Mouse (Mus musculus) E14TG2a.4 (cell line): ENCODE data around the gene Lcmt2.
"Not testable (repeated sequence)": the region's sequence is repeated elsewhere in the genome, so short reads cannot be mapped to it uniquely, and the experiment has no call there.

Experiments used
- H3K27me3 ChIP-seq: 2 replicates; pipeline ENCODE4 v1.6.1; 2014; ENCODE audit warnings: low read length, control low read depth; ENCODE audit not compliant: insufficient read depth
- H3K36me3 ChIP-seq: 2 replicates; pipeline ENCODE4 v1.6.1; 2014; ENCODE audit warnings: low read length, control low read depth; ENCODE audit not compliant: insufficient read depth
- H3K4me1 ChIP-seq: replicated peaks from 2 replicates; pipeline ENCODE4 v1.6.1; 2014; ENCODE audit warnings: low read depth, low read length, control low read depth
- H3K4me3 ChIP-seq: replicated peaks from 2 replicates; pipeline ENCODE4 v1.5.1; 2014; ENCODE audit warnings: mild to moderate bottlenecking, low read length
- H3K9me3 ChIP-seq: 2 replicates; pipeline ENCODE4 v1.6.1; 2014; ENCODE audit warnings: low read length, control low read depth
- CTCF ChIP-seq: conservative IDR thresholded peaks from 2 replicates; pipeline ENCODE4 v1.5.1; 2014; ENCODE audit warnings: low read length
- NANOG ChIP-seq: IDR thresholded peaks from 2 replicates; pipeline ENCODE4 v1.6.1; 2014; ENCODE audit warnings: borderline replicate concordance, low read length, mixed read lengths
- POU5F1 ChIP-seq: IDR thresholded peaks from 2 replicates; pipeline ENCODE4 v1.6.1; 2014; ENCODE audit warnings: low read length, borderline replicate concordance

The Lcmt2 gene

DNA sequence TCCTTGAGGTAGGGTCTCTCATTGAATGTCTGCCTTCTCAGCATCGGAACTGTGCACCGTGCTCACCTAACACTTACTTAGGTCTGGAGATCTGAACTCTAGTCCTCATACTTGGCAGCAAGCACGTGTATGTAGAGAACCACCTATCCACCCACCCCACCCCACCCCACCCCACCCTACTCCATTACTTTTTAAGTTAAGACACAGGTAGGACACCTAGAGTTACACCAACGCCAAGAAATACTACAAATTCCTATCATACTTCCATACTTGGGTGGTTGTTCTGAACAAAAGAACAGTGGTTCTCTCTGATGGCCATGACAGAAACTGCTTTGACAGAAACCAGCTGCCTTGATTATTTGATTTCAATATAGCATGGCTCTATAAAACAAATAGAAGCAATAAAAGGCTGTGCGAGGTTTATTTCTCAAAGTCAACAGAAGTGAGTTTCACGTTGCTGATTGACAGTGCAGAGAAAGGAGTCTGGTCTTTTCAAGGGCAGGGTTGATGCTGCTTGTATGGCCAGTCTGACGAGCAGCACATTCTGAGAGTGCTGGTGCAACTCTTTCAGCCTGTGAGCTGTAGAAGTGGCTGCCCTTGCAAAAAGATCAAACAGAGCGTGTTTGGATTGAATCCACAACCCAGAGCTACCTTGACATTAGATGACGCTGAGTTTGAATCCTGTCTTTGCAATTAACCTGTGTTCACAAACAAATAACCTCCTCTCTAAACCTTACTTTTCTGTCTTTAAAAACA lies 11.4 kb downstream of the Lcmt2 start:
- no peaks in the 10 kb centered on the region for H3K9me3 ChIP-seq
- H3K4me3 ChIP-seq: no peak overlapping the region
- H3K4me1 ChIP-seq: peaks cover 4% of the 10 kb centered on the region; the same call in 1 of the 2 replicates

DNA sequence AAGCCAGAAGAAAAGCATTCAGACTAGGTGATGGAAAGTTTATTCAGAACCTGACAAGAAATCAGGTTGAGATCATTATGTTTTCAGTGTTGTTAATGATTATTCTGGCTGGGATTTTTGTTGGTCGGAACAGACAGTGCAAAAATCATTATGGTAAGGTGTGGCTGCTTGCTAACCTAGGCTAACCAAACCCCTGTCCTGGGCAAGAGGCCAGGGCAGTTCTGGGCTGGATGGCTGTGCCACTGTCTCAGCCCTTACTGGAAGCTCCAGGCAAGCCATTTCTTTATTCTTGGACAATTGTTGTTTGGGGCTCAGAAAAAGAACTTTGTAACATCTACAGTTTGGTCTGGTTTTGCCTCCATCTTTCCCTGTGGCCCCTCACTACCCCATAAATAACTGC lies 12.9 kb downstream of the Lcmt2 start:
- TF ChIP-seq CTCF (no peak), NANOG (no peak), POU5F1 (no peak)
- no peaks in the 10 kb centered on the region for H3K27me3 ChIP-seq
- H3K9me3 ChIP-seq: no peaks in the 10 kb centered on the region
- no peaks in the 10 kb centered on the region for H3K36me3 ChIP-seq
- H3K4me3 ChIP-seq: no peak overlapping the region
- H3K4me1 ChIP-seq: peaks cover 4% of the 10 kb centered on the region; the same call in 1 of the 2 replicates

More for the DNA sequence above, 11.4 kb downstream of the Lcmt2 start:
- no peaks in the 10 kb centered on the region for H3K27me3 ChIP-seq
- TF ChIP-seq CTCF: no peak
- no peak for TF ChIP-seq NANOG
- no peak for TF ChIP-seq POU5F1
- H3K36me3 ChIP-seq: no peaks in the 10 kb centered on the region

GRCm38 (mm10) chr2:121126302-121126701 lies 14.2 kb downstream of the Lcmt2 start:
- H3K4me3 ChIP-seq, H3K9me3 ChIP-seq, H3K4me1 ChIP-seq, H3K27me3 ChIP-seq, H3K36me3 ChIP-seq: not testable (repeated sequence)

DNA sequence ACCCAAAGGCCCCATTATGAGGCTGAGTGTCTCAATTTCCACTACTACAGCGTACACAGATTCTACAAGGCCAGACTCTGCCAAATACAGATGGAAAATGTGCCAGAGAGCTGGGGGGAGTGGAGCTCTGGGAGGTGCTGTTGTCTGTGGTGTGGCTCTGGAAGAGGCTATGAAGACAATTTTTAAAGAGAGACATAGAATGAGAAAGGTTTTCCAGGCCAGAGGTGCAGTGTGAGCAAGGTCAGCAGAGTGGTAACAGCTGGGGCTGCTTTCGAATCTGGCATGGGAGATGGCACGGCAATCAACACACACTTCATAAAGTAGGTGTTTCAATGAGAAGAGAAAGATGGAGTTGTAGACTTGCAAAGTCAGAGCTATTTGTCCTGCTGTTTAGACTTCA lies 21.2 kb downstream of the Lcmt2 start:
- no peak for TF ChIP-seq NANOG
- no peak for TF ChIP-seq CTCF
- no peak for TF ChIP-seq POU5F1
- no peaks in the 10 kb centered on the region for H3K27me3 ChIP-seq
- no peaks in the 10 kb centered on the region for H3K36me3 ChIP-seq
- no peaks in the 10 kb centered on the region for H3K4me1 ChIP-seq
- no peaks in the 10 kb centered on the region for H3K9me3 ChIP-seq
- no peak overlapping the region for H3K4me3 ChIP-seq

GRCm38 (mm10) chr2:121115418-121115817 lies 25.0 kb downstream of the Lcmt2 start:
- Histone ChIP-seq H3K9me3 (no peaks in the 10 kb centered on the region), H3K4me3 (no peak overlapping the region), H3K36me3 (no peaks in the 10 kb centered on the region), H3K27me3 (no peaks in the 10 kb centered on the region), H3K4me1 (no peaks in the 10 kb centered on the region)
- TF ChIP-seq CTCF (no peak), NANOG (no peak), POU5F1 (no peak)

GRCm38 (mm10) chr2:121109695-121110094 lies 30.8 kb downstream of the Lcmt2 start, which contains the start of gene Tgm7:
Tgm7 (minus strand) TSS chr2:121109795.
- no peak for TF ChIP-seq POU5F1
- Histone ChIP-seq H3K27me3 (no peaks in the 10 kb centered on the region), H3K9me3 (no peaks in the 10 kb centered on the region), H3K4me1 (no peaks in the 10 kb centered on the region), H3K4me3 (no peak within 1 kb of the TSS), H3K36me3 (no peaks in the 10 kb centered on the region)

DNA sequence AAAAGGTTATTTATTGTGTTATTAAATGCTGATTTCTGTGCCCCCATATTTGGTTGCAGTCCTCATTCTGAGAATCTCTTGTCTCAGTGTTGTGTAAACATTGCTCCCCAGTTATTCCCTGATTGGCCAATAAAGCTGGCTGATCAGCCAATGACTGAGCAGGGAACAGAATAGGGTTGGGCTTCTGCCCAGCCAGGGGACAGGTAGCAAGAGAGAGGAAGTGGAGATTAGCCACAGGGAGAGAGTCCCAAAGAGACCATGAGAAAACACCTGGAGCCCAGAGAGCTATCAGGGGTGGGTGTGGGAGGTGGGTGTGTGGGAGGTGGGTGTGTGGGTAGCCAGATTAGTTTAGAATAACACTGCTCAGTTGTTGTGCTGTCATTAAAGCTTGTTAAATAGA lies 34.5 kb downstream of the Lcmt2 start:
- Histone ChIP-seq H3K9me3 (no peaks in the 10 kb centered on the region), H3K4me3 (no peak overlapping the region), H3K36me3 (no peaks in the 10 kb centered on the region), H3K27me3 (no peaks in the 10 kb centered on the region), H3K4me1 (no peaks in the 10 kb centered on the region)
- no peak for TF ChIP-seq CTCF
- no peak for TF ChIP-seq NANOG
- no peak for TF ChIP-seq POU5F1

DNA sequence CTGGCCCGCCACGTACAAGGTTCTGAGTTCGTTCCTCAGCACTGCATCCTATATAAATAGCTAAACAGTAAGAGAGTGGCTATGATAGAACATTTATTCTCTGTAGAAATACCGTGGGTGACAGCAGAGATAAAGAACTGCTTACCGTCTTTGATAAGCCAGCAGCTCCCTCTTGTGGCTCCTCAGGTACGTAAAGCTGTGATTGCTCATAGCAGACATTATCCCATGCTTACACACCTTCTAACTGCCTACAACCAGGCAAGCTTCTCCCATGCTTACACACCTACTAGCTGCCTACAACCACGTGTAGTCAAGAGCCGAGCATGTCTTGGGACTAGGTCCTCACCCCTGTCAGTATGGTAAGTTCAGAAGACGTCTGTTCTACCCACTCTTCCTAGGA lies 38.4 kb downstream of the Lcmt2 start:
- H3K4me1 ChIP-seq: no peaks in the 10 kb centered on the region
- no peak overlapping the region for H3K4me3 ChIP-seq
- H3K27me3 ChIP-seq: no peaks in the 10 kb centered on the region
- peak; percentile 50 for TF ChIP-seq CTCF
- no peak for TF ChIP-seq NANOG
- no peaks in the 10 kb centered on the region for H3K9me3 ChIP-seq
- no peaks in the 10 kb centered on the region for H3K36me3 ChIP-seq

DNA sequence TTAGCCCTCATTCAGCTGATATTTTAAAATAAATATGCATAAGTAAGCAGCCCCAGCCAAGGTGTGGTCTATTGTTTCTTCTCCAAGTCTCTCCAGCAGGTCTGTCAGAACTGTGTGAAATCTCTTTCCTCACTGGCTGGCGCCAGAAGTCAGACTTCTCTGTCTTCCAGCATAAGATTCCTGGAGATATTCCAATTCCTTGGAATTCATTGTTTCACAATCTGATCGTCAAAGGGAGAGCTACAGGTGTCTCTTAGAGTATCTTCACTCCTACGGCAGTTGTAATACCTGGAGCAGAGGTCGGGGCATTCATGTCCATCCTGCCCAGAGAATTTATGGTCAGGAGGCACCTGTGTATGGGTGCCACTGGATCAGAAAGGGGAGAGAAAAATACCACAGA lies 50.7 kb downstream of the Lcmt2 start:
- TF ChIP-seq NANOG (no peak), POU5F1 (no peak), CTCF (no peak)
- no peaks in the 10 kb centered on the region for H3K36me3 ChIP-seq

More for the DNA sequence above, 50.7 kb downstream of the Lcmt2 start:
- Histone ChIP-seq H3K9me3 (no peaks in the 10 kb centered on the region), H3K27me3 (no peaks in the 10 kb centered on the region), H3K4me1 (no peaks in the 10 kb centered on the region), H3K4me3 (no peak overlapping the region)
